Mouse (Mus musculus): ENCODE results near the gene Pcyt1a.
"Not testable (repeated sequence)": the region's sequence is repeated elsewhere in the genome, so short reads cannot be mapped to it uniquely, and the experiment has no call there.

The Pcyt1a gene

GRCm38 (mm10) chr16:32477315-32477714 is 46.6 kb downstream of the Pcyt1a start:
- DNase-seq, result no peak

GRCm38 (mm10) chr16:32479415-32479814 is 48.7 kb downstream of the Pcyt1a start:
- DNase-seq, result no peak

- no peak for DNase-seq
Measured at GRCm38 (mm10) chr16:32484431-32484871, 53.7 kb downstream of the Pcyt1a start.

- no peak for DNase-seq
Measured at GRCm38 (mm10) chr16:32485209-32485608, 54.5 kb downstream of the Pcyt1a start.

GRCm38 (mm10) chr16:32486046-32486445 is 55.3 kb downstream of the Pcyt1a start:
- no peak for DNase-seq

GRCm38 (mm10) chr16:32487234-32488111 is 56.8 kb downstream of the Pcyt1a start, which contains the start of gene Slc51a:
Gene Slc51a, minus strand, starts transcription at chr16:32487879.
- no peak for DNase-seq

- no peak for DNase-seq
Measured at GRCm38 (mm10) chr16:32488939-32489338, 58.2 kb downstream of the Pcyt1a start.

- DNase-seq, result not testable (repeated sequence)
Measured at GRCm38 (mm10) chr16:32494371-32494770, 63.6 kb downstream of the Pcyt1a start.

- no peak for DNase-seq
Measured at GRCm38 (mm10) chr16:32495965-32496364, 65.2 kb downstream of the Pcyt1a start, which contains the start of gene Zdhhc19. Gene Zdhhc19, plus strand, starts transcription at chr16:32496265.

GRCm38 (mm10) chr16:32498996-32499395 is 68.3 kb downstream of the Pcyt1a start:
- no peak for DNase-seq

GRCm38 (mm10) chr16:32499430-32500037 is 68.8 kb downstream of the Pcyt1a start:
- peak; percentile 88 to 90 for DNase-seq

GRCm38 (mm10) chr16:32501459-32501858 is 70.7 kb downstream of the Pcyt1a start:
- no peak for DNase-seq

GRCm38 (mm10) chr16:32502621-32503335 is 72.1 kb downstream of the Pcyt1a start:
- DNase-seq, result no peak

GRCm38 (mm10) chr16:32503633-32504032 is 72.9 kb downstream of the Pcyt1a start:
- DNase-seq, result no peak

- no peak for DNase-seq
Measured at GRCm38 (mm10) chr16:32506298-32506697, 75.6 kb downstream of the Pcyt1a start.

GRCm38 (mm10) chr16:32506868-32507267 is 76.1 kb downstream of the Pcyt1a start:
- DNase-seq, result no peak

- peak; percentile 82 for DNase-seq
Measured at GRCm38 (mm10) chr16:32507407-32507806, 76.7 kb downstream of the Pcyt1a start.

GRCm38 (mm10) chr16:32508035-32508434 is 77.3 kb downstream of the Pcyt1a start:
- no peak for DNase-seq

GRCm38 (mm10) chr16:32508506-32509065 is 77.9 kb downstream of the Pcyt1a start:
- DNase-seq, result no peak

GRCm38 (mm10) chr16:32509066-32509942 is 78.6 kb downstream of the Pcyt1a start:
- no peak for DNase-seq

GRCm38 (mm10) chr16:32510399-32511337 is 79.9 kb downstream of the Pcyt1a start:
- no peak for DNase-seq
